Mouse (Mus musculus) adrenal gland, postnatal 10 days (tissue): ENCODE measurements around the gene Tex22. TPM values are rescaled to one million over a fixed set of nuclear protein-coding genes. Genes with fewer than 3 reads are reported as not detected.

Source experiments
- DNase-seq: peaks from one replicate; pipeline ENCODE4 v3.0.0; 2021; ENCODE audit warnings: mixed read lengths
- total RNA-seq, 2 experiments: library from RNA; stranded (reverse); gene quantifications; 2 replicates each; pipeline ENCODE4 v1.2.3; 2021

The Tex22 gene
- total RNA-seq, 2 experiments from 2014 or later, result not detected

- DNase-seq, result no peak
These were observed 18.2 kb upstream of the Tex22 start for GRCm38 (mm10) chr12:113056089-113056488.

GRCm38 (mm10) chr12:113060178-113060577 is 14.1 kb upstream of the Tex22 start:
- no peak for DNase-seq

- no peak for DNase-seq
These were observed 12.7 kb upstream of the Tex22 start for GRCm38 (mm10) chr12:113061606-113062005.

GRCm38 (mm10) chr12:113062201-113062600 is 12.1 kb upstream of the Tex22 start:
- DNase-seq, result no peak

GRCm38 (mm10) chr12:113063700-113064099 is 10.6 kb upstream of the Tex22 start:
- no peak for DNase-seq

DNA sequence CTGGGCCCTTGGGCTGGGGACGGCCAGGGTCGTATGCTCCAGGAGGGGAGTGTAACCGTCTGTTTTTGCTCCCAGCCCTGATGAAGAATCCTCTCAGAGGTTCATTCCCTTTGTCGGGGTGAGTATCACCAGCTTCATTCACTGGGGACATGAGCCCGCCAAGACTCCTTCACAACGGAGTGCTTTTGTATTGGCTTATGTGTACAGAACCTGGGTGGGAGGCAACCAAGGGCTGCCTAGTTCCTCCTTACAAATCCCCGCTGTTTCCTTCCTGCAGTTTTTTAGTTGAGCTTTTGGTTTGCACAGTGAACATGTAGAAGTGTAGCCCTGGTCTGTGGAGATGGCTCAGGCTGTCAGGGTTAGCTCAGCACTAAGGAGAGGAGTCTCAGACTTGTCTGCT is 6.3 kb upstream of the Tex22 start:
- no peak for DNase-seq

DNA sequence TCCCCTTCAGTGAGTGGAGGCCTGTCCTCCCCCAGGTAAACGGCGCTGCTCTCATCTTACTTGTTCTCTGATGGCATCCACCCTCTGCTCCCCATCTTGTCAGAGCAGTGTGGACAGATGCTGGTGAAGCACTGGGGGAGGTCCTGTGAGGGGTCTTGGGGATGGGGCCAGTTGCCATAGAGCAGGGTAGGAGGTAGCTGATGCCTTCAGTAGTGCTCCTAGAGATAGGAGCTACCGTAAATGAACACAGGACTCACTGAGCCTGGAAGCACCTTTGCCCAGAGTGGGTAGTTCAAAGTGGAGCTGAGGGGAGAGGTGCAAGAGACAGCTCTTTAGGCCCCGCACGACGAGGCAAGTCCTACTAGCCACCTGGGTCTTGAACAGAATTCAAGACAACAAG is 4.9 kb upstream of the Tex22 start:
- no peak for DNase-seq

DNA sequence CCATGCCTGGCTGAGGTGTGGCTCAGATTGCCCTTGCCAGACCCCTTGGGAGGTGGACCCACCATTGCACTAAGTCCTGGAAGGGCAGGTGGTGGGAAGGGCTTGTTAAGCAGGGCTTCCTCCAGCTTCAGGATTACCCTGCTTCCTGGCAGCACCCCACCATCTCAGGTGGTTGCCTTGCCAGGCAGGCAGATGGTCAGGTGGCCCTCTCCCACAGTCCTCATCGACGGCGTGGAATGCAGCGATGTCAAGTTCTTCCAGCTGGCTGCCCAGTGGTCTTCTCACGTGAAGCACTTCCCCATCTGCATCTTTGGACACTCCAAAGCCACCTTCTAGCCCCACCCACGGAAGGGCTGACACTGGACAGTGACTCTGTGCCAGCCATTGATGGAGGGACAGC is 3.0 kb upstream of the Tex22 start:
- no peak for DNase-seq

DNA sequence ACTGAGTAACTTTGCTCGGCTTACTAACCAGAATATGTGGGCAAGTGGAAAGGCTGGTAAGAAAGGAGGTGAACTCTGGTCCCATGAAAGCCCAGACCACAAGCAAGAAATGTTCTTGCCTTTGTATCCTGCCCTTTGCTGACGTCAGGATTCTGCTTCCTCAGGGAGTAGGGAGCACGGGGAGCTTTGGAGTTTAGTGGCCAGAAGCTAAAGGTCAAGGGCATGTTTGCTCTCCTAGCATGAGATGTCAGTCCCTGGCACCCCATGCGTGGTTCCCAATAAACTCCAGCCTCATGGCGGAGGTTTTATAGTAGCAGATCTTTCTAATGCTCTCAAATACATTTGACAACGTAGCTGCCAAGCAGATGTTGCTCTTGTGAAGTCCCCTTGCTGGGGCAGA is 2.5 kb upstream of the Tex22 start:
- no peak for DNase-seq

DNA sequence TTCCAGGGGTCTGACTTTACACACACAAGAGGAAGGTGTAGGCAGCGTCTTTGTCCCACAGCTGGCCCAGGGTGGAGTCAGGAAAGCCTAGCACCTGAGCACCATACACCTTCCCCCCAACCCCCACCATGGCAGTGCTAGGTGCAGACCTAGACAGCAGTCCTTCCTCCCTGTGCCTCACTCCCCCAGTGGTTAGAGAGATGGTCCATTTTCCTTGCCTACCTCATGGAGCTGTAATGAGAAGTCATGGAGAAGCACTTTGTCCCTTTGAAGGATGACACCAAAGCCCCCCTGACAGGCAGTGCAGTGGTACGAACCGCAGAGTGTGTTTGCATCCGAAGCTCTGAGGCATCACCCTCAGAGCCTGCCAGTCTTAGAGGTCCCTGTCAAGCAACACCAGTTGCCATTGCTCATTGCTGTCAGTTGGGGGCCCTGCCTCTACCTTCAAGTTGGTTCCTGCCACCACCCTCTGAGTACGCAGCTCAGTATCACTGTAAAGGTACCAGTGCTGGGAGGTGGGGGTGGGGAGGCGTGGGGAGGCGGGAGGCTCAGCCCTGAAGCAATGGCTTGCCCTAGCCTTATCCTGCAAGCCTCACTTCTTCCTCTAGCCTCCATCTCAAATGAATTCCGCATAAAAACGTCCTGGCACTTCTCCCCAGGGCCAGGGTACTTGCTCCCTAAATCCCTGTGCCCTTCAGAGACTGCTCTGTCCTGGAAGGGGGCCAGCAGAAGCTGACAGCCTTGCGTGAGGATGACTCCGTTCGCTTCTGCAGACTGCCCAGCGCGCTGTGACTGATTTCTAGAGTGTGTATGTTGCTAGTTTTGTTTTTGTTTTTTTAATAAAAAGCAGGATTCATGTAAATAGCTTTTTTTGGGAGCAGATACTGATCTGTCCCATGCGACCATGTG is 628 bp upstream of the Tex22 start:
- DNase-seq, result peak; percentile 76

DNA sequence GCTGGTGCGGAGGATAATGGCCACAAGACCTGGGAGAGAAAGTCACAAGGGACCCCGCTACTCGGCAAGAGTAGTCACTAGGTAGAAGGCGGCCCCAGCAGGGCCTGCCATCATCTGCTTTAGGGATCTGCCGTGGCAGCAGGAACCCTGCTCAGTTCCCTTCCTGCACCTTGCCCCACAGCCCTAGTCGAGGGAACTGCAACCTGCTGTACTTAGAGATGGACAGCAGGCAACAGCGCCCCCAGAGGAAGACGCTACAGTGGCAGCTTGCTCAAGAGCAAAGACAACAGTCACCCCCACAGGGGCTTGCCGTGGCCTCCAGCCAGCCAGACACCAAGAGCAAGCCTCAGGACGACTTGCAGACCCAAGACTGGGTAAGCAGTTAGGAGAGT is 757 bp downstream of the Tex22 start:
- peak; percentile 90 for DNase-seq

GRCm38 (mm10) chr12:113075486-113075885 is 1.2 kb downstream of the Tex22 start:
- DNase-seq, result no peak

- DNase-seq, result no peak
These were observed 13.0 kb downstream of the Tex22 start for GRCm38 (mm10) chr12:113087276-113087675.

GRCm38 (mm10) chr12:113088026-113088425 is 13.7 kb downstream of the Tex22 start:
- DNase-seq, result no peak

DNA sequence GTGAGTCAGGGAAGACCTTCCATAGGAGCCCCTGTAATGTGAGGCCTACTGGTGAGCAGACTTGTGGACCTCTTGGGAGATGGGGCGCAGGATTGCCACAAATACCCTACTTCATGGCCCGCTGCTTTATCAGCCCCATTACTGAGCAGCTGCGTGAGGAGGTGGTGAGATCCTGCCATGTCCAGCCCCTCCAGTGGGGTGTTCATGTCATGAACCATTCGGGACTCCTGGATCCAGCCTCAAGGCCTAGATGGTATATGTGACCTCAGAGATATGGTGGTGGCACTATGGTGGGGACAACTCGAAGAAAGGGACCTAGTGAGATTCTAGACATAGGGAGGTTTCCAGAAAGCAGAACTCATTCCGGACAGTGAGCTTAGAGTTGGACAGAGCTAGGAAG is 14.8 kb downstream of the Tex22 start:
- no peak for DNase-seq

DNA sequence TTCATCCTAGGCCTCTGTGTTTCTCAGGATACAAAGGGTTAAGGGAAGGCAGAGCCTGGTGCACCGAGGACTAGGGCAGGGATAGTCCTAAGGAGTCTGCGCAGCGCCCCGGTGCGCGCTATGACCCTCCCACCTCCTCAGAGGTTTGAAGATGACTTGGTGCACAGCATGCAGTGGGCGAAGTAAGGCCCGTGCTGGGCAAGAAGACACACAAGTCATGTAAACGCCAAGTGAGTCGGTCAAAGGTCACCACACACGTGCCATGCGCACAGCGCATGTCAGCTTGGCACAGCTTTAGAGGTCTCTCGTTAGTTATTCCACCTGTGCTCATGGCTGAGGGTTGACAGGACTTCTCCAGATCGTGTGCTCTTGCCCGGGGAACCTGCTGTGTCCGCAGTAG is 15.8 kb downstream of the Tex22 start:
- DNase-seq, result no peak

DNA sequence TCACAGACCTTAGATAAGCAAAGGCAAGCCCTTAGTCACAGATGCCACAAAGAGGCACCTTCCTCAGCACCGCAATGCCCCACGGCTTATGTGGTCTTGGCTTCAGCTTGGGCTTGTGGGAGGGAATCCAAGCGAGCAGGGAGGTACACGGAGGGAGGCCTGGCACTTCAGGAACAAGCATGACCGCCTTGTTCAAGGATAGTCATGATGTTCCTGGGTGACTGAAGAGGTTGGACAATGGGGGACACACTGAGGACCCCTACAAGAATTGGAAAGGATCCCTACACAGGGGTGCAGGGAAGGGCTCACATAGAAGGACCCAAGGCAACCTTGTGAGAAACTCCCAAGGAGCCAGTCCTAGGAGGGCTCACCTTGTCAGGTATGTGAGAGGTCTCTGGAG is 22.7 kb downstream of the Tex22 start:
- DNase-seq, result no peak

- DNase-seq, result peak; percentile 72
These were observed 23.5 kb downstream of the Tex22 start, which contains the start of gene Mta1 for GRCm38 (mm10) chr12:113097749-113098281. Mta1 (plus strand) TSS chr12:113098278.

- peak; percentile 51 for DNase-seq
These were observed 24.3 kb downstream of the Tex22 start for GRCm38 (mm10) chr12:113098530-113099151.

DNA sequence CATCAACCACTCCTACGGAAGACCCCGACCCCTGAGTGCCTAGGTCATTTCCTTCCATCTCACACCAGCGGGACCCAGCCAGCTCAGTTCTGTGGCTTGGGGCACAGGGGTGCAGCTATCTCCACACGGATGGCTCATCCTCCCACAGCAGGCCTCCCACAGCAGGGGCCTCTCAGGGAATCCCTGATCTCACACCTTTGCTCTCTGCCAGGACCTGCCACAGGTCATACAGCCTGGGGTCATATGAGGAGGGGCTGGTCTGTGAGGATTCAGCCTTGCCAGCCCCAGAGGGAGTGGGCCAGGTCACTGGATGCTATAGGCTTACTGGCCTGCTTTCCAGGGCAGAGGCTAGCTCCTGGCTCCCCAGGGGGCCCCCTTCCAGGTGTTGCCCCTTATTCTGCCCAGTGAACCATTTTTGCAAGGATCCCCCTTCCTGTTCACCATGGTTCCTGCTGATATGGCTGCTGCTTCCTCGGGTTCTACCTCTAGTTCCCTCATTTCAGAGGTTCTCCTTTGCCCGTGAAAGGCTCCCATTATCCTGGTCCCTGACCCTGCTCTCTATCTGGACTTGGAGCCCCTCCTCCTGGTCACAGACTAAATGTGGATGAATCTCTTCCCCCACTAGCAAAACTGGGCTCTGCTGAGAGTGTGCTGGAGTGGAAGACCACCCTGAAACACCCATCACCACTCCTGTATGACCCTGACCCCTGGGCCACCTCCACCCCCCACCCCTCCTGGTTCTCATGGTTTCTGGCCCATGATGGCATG is 25.4 kb downstream of the Tex22 start:
- DNase-seq, result no peak

DNA sequence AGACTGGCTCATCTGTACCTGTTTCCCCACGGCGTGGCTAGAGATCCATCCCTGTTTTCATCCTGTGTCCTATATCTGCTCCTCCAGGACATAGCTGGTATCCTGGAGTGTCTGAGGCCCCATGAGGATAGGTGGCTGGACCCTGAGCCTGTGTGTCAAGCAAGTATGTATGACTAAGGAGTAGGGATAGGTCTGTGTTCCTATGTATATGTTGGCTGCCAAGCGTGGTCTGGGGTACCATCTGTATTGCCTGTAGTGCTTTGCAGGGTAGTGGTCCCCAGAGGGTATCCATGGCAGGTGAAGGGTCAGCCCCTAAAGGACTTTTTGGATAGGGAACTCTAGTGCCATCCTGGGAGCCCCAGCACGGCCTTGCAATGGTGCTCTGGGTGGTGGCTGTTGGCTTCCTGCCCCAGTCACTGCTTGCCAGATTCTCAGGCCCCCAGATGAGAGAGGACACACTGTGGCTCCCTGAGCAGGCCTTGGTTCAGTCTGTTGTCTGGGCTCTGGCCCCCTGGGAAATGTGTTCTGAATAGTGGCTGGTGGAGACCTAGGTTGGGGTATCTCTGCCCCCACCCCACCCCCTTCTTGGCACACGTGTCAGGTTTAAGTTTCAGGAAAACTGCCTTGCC is 26.3 kb downstream of the Tex22 start:
- DNase-seq, result peak; percentile 80
